Mouse (Mus musculus) hindbrain, postnatal 0 days (tissue): ENCODE results near the gene Copa. TPM values are rescaled to one million over a fixed set of nuclear protein-coding genes. Genes with fewer than 3 reads are reported as not detected.

ENCODE experiments used
- ATAC-seq: fragments of 200-750 bp; cut with Nextera tagmentation; 2 replicates; pipeline ENCODE4 v1.8.0; 2017; ENCODE audit warnings: mild to moderate bottlenecking, moderate TSS enrichment, moderate library complexity
- DNase-seq: peaks from one replicate; pipeline ENCODE4 v3.0.0-alpha.2; 2015; ENCODE audit warnings: low spot score
- H3K27ac ChIP-seq: fragments of 300-500 bp; sonication (generic); 2 replicates; pipeline ENCODE4 v1.5.1; 2014; ENCODE audit warnings: mild to moderate bottlenecking
- H3K27me3 ChIP-seq: fragments of 300-500 bp; sonication (generic); 2 replicates; pipeline ENCODE4 v1.6.1; 2014; ENCODE audit warnings: low read length, mixed read lengths; ENCODE audit not compliant: insufficient read depth
- H3K36me3 ChIP-seq: fragments of 300-500 bp; sonication (generic); 2 replicates; pipeline ENCODE4 v1.6.1; 2014; ENCODE audit warnings: low read length, mixed read lengths; ENCODE audit not compliant: insufficient read depth
- H3K4me1 ChIP-seq: fragments of 300-500 bp; sonication (generic); 2 replicates; pipeline ENCODE4 v1.6.1; 2014; ENCODE audit warnings: antibody characterized with exemption, low read length, mixed read lengths; ENCODE audit not compliant: insufficient read depth
- H3K4me2 ChIP-seq: fragments of 300-500 bp; sonication (generic); 2 replicates; pipeline ENCODE4 v1.6.1; 2014; ENCODE audit warnings: low read depth, mild to moderate bottlenecking, low read length, moderate library complexity, mixed read lengths
- H3K4me3 ChIP-seq: fragments of 300-500 bp; sonication (generic); 2 replicates; pipeline ENCODE4 v1.5.1; 2014; ENCODE audit warnings: low read length
- H3K9ac ChIP-seq: fragments of 300-500 bp; sonication (generic); replicated peaks from 2 replicates; pipeline ENCODE4 v1.6.1; 2014; ENCODE audit warnings: mild to moderate bottlenecking, low read length, moderate library complexity, mixed read lengths
- H3K9me3 ChIP-seq: fragments of 300-500 bp; sonication (generic); 2 replicates; pipeline ENCODE4 v1.6.1; 2016; ENCODE audit warnings: low read length, mixed read lengths
- CTCF ChIP-seq: IDR thresholded peaks from 2 replicates; pipeline ENCODE4 v1.5.1; 2016; ENCODE audit warnings: antibody characterized with exemption, control low read depth, low read depth
- WGBS: fragments of 180-500 bp; shearing (Covaris S2); extraction: QIAGEN DNeasy Blood & Tissue Kit; methylation state at CpG from one replicate; pipeline ENCODE4 v1.1.7; 2014; 5-methylcytosine and 5-hydroxymethylcytosine counted together
- polyA plus RNA-seq: library from polyadenylated mRNA; unstranded; fragments of >200 nt; fragmentation: Nextera tagmentation; extraction: Ambion mirVana; gene quantifications from 2 replicates; pipeline ENCODE4 v1.2.1, GENCODE M21; 2015
- total RNA-seq: library from RNA; depleted of rRNA; stranded (reverse); fragments of >200 nt; gene quantifications from 2 replicates; pipeline ENCODE4 v1.2.3, GENCODE M21; 2014

Copa gene
- total and polyA plus RNA-seq, 2 experiments from 2014 or later: 142 to 191 TPM

GRCm38 (mm10) chr1:172126376-172127347 is 44.3 kb downstream of the Copa start, which contains the start of gene Pex19:
Gene Pex19, plus strand, starts transcription at chr1:172126755.
- WGBS: 2% methylated on average over 42 of the region's 42 CpGs
- H3K9ac ChIP-seq: peak within 1 kb of the TSS; percentile 80
- no peaks in the 10 kb centered on the region for H3K27me3 ChIP-seq
- peak within 1 kb of the TSS; percentile 66 for H3K27ac ChIP-seq
- H3K36me3 ChIP-seq: peaks cover 28% of the 10 kb centered on the region
- peak; percentile 95 for DNase-seq
- H3K4me2 ChIP-seq: peak within 1 kb of the TSS; percentile 69
- H3K9me3 ChIP-seq: no peaks in the 10 kb centered on the region
- H3K4me3 ChIP-seq: peak within 1 kb of the TSS; percentile 85
- peaks cover 6% of the 10 kb centered on the region for H3K4me1 ChIP-seq
- TF ChIP-seq CTCF: no peak
- peak; percentile 97 for ATAC-seq

- Histone ChIP-seq H3K4me3 (peak overlapping the region; percentile 85), H3K9me3 (no peaks in the 10 kb centered on the region), H3K9ac (peak overlapping the region; percentile 80), H3K4me2 (peak overlapping the region; percentile 69), H3K4me1 (peaks cover 6% of the 10 kb centered on the region), H3K36me3 (peaks cover 28% of the 10 kb centered on the region), H3K27ac (no peak overlapping the region), H3K27me3 (no peaks in the 10 kb centered on the region)
- no peak for TF ChIP-seq CTCF
- DNase-seq (no peak), ATAC-seq (no peak)
- 45% methylated on average over 5 of the region's 5 CpGs for WGBS
Observed at GRCm38 (mm10) chr1:172127487-172127886, 45.2 kb downstream of the Copa start.

- H3K9ac ChIP-seq: no peak overlapping the region
- no peak overlapping the region for H3K4me2 ChIP-seq
- no peak for ATAC-seq
- no peaks in the 10 kb centered on the region for H3K27me3 ChIP-seq
- no peak overlapping the region for H3K4me3 ChIP-seq
- H3K27ac ChIP-seq: no peak overlapping the region
- H3K36me3 ChIP-seq: peaks cover 34% of the 10 kb centered on the region
- 95% methylated on average over 15 of the region's 15 CpGs for WGBS
- no peak for TF ChIP-seq CTCF
- no peaks in the 10 kb centered on the region for H3K9me3 ChIP-seq
- DNase-seq: no peak
- peaks cover 6% of the 10 kb centered on the region for H3K4me1 ChIP-seq
Observed at GRCm38 (mm10) chr1:172128563-172128962, 46.2 kb downstream of the Copa start.

GRCm38 (mm10) chr1:172129108-172129507 is 46.8 kb downstream of the Copa start:
- Histone ChIP-seq H3K4me3 (no peak overlapping the region), H3K4me2 (no peak overlapping the region), H3K4me1 (peaks cover 6% of the 10 kb centered on the region), H3K9me3 (no peaks in the 10 kb centered on the region), H3K36me3 (peaks cover 39% of the 10 kb centered on the region), H3K9ac (no peak overlapping the region), H3K27ac (no peak overlapping the region), H3K27me3 (no peaks in the 10 kb centered on the region)
- ATAC-seq (no peak), DNase-seq (peak; percentile 62)
- TF ChIP-seq CTCF: peak; percentile 58
- 63% methylated on average over 2 of the region's 2 CpGs for WGBS

- no peak for DNase-seq
- Histone ChIP-seq H3K4me1 (peaks cover 6% of the 10 kb centered on the region), H3K4me3 (no peak overlapping the region), H3K9me3 (no peaks in the 10 kb centered on the region), H3K27ac (no peak overlapping the region), H3K4me2 (no peak overlapping the region), H3K9ac (no peak overlapping the region), H3K36me3 (peaks cover 46% of the 10 kb centered on the region), H3K27me3 (no peaks in the 10 kb centered on the region)
- WGBS: 93% methylated on average over 5 of the region's 5 CpGs
- ATAC-seq: no peak
- no peak for TF ChIP-seq CTCF
Observed at GRCm38 (mm10) chr1:172129780-172130179, 47.5 kb downstream of the Copa start.

GRCm38 (mm10) chr1:172132319-172132718 is 50.0 kb downstream of the Copa start:
- Histone ChIP-seq H3K4me1 (peaks cover 5% of the 10 kb centered on the region), H3K9ac (no peak overlapping the region), H3K4me2 (no peak overlapping the region), H3K27ac (no peak overlapping the region), H3K36me3 (peaks cover 52% of the 10 kb centered on the region), H3K9me3 (no peaks in the 10 kb centered on the region), H3K27me3 (no peaks in the 10 kb centered on the region), H3K4me3 (no peak overlapping the region)
- 82% methylated on average over 7 of the region's 7 CpGs for WGBS
- ATAC-seq (no peak; the same call in 1 of the 2 replicates), DNase-seq (no peak)
- no peak for TF ChIP-seq CTCF

- DNase-seq (no peak), ATAC-seq (no peak)
- no peaks in the 10 kb centered on the region for H3K27me3 ChIP-seq
- no peak overlapping the region for H3K4me2 ChIP-seq
- 94% methylated on average over 7 of the region's 7 CpGs for WGBS
- TF ChIP-seq CTCF: no peak
- H3K27ac ChIP-seq: no peak overlapping the region
- no peaks in the 10 kb centered on the region for H3K4me1 ChIP-seq
- no peak overlapping the region for H3K4me3 ChIP-seq
- H3K9ac ChIP-seq: no peak overlapping the region
- no peaks in the 10 kb centered on the region for H3K9me3 ChIP-seq
- H3K36me3 ChIP-seq: peaks cover 52% of the 10 kb centered on the region
Observed at GRCm38 (mm10) chr1:172133535-172133934, 51.2 kb downstream of the Copa start.
